Comparison of ENCODE assay signal across 25 mouse cellular contexts in the genomic region with DNA sequence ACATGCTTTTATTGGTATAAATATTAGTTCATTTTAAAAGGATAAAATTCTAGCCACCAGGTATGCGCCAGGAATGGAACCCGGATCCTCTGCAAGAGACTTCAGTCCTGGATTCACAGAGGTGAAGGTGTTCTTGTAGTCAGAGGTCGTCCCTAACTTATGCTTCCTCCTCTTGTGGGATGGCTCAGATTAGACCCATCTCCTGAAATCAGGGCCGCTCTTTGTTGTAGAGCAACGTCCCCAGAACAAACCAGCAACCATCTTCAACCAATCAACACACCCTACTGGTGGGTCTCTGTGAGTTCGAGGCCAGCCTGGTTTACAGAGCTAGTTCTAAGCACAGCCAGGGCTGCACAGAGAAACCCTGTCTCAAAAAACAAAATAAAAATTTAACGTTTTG. TPM values are rescaled to one million over a fixed set of nuclear protein-coding genes. Genes with fewer than 3 reads are reported as not detected.
DNase-seq lines count a peak whose midpoint lies in the region; ATAC-seq and TF ChIP-seq lines count a peak whose summit lies in the region.
"Had no signal": no experiment of that assay in that cellular context is flagged by ENCODE, and none has a peak within 500 bp of the region (broad histone marks: within the 10 kb centered on the region; RNA-seq: fewer than 3 reads in every experiment).

No protein-coding gene starts in this region.

- H3K4me2 ChIP-seq in hindbrain, embryonic 14.5 days (replicated peaks) = no peak overlapping the region
- H3K4me2 ChIP-seq in intestine, postnatal 0 days (replicated peaks; ENCODE audit: low read depth) = no peak overlapping the region

- H3K36me3 ChIP-seq in ES-Bruce4 (ENCODE audit: control insufficient read depth, insufficient read depth, low read length, poor library complexity, severe bottlenecking) = no peaks in the 10 kb centered on the region
- no peaks in the 10 kb centered on the region for H3K36me3 ChIP-seq in hindbrain, embryonic 14.5 days (replicated peaks; ENCODE audit: control insufficient read depth, insufficient read depth)
- no peaks in the 10 kb centered on the region for H3K36me3 ChIP-seq in intestine, postnatal 0 days (ENCODE audit: control insufficient read depth, insufficient read depth)
- H3K36me3 ChIP-seq: G1E had no signal

- TF ChIP-seq POLR2A in ES-Bruce4 (IDR thresholded peaks at IDR 0.05; ENCODE audit: insufficient read depth, low read length) = no peak

- H3K9ac ChIP-seq in ES-Bruce4 (ENCODE audit: low read depth, poor library complexity, severe bottlenecking) = no peak overlapping the region
- H3K9ac ChIP-seq in hindbrain, embryonic 14.5 days = no peak overlapping the region
- H3K9ac ChIP-seq in intestine, postnatal 0 days (ENCODE audit: low read depth, low read length) = no peak overlapping the region

- WGBS in hindbrain, embryonic 14.5 days = 91% methylated on average over 7 of the region's 7 CpGs
- 86% methylated on average over 7 of the region's 7 CpGs for WGBS in intestine, postnatal 0 days

- no peaks in the 10 kb centered on the region for H3K27me3 ChIP-seq in ES-Bruce4 (ENCODE audit: control insufficient read depth, insufficient read depth, low read length, poor library complexity, severe bottlenecking)
- H3K27me3 ChIP-seq in hindbrain, embryonic 14.5 days (ENCODE audit: control insufficient read depth, insufficient read depth, low read length) = no peaks in the 10 kb centered on the region
- no peaks in the 10 kb centered on the region for H3K27me3 ChIP-seq in intestine, postnatal 0 days (replicated peaks; ENCODE audit: control insufficient read depth, insufficient read depth, low read length)
- H3K27me3 ChIP-seq: Patski had no signal

- no peaks in the 10 kb centered on the region; the same call in 1 of the 2 replicates for H3K9me3 ChIP-seq in ES-Bruce4 (replicated peaks; ENCODE audit: control insufficient read depth, insufficient read depth, low read length, poor library complexity, severe bottlenecking)
- H3K9me3 ChIP-seq in hindbrain, embryonic 14.5 days (ENCODE audit: control insufficient read depth, low read length) = no peaks in the 10 kb centered on the region
- no peaks in the 10 kb centered on the region for H3K9me3 ChIP-seq in intestine, postnatal 0 days (ENCODE audit: control insufficient read depth)
- H3K9me3 ChIP-seq: G1E had no signal

- no peak for ATAC-seq in hindbrain, embryonic 14.5 days (ENCODE audit: low FRiP score)
- no peak for ATAC-seq in intestine, postnatal 0 days
- ATAC-seq: activated CD4-positive, CD25-positive, alpha-beta regulatory T cell, adult 4 months; CD4-positive, CD25-positive, alpha-beta regulatory T cell, adult 4 months; Patski had no signal

- peak overlapping the region; percentile 63; the same call in 1 of the 2 replicates for H3K27ac ChIP-seq in ES-Bruce4 (ENCODE audit: insufficient read depth, low read length)
- no peak overlapping the region for H3K27ac ChIP-seq in hindbrain, embryonic 14.5 days
- no peak overlapping the region for H3K27ac ChIP-seq in intestine, postnatal 0 days (ENCODE audit: low read depth, low read length)

- no peak overlapping the region for H3K4me3 ChIP-seq in ES-Bruce4 (ENCODE audit: low read depth, low read length)
- H3K4me3 ChIP-seq in hindbrain, embryonic 14.5 days (replicated peaks; ENCODE audit: low read length) = no peak overlapping the region
- no peak overlapping the region for H3K4me3 ChIP-seq in intestine, postnatal 0 days (ENCODE audit: low read depth, low read length)

- peaks cover 7% of the 10 kb centered on the region for H3K4me1 ChIP-seq in ES-Bruce4 (ENCODE audit: control insufficient read depth, insufficient read depth, low read length)
- H3K4me1 ChIP-seq in hindbrain, embryonic 14.5 days (replicated peaks; ENCODE audit: control insufficient read depth, insufficient read depth, low read length) = no peaks in the 10 kb centered on the region
- no peaks in the 10 kb centered on the region for H3K4me1 ChIP-seq in intestine, postnatal 0 days (replicated peaks; ENCODE audit: control insufficient read depth, insufficient read depth, low read length)

- TF ChIP-seq CTCF in ES-Bruce4 (IDR thresholded peaks at IDR 0.05; ENCODE audit: low read depth, low read length) = no peak
- TF ChIP-seq CTCF in intestine, postnatal 0 days (IDR thresholded peaks at IDR 0.05; ENCODE audit: low read depth) = no peak

- DNase-seq in ES-CJ7 (ENCODE audit: low read depth, low spot score) = peak; percentile 70
- peak; percentile 66 for DNase-seq in ZHBTc4 (ENCODE audit: low read depth, low spot score)
- DNase-seq in hindbrain, embryonic 14.5 days (ENCODE audit: low spot score) = no peak
- no peak for DNase-seq in kidney, postnatal 10 days
- DNase-seq: adrenal gland, adult 2 months; adrenal gland, adult 8-10 months; adrenal gland, postnatal 10 days; adrenal gland, postnatal 14 days; adrenal gland, postnatal 25 days; adrenal gland, postnatal 36 days; B cell, adult 2 months; cerebellum, adult 11 months; cerebellum, adult 11-12 months; cerebellum, adult 18-20 months; cerebellum, adult 2 months; cerebellum, adult 8-10 months; cerebellum, adult 9-10 months had no signal

- TF ChIP-seq EP300 in ES-Bruce4 (IDR thresholded peaks at IDR 0.05; ENCODE audit: insufficient read depth, low read depth, low read length) = no peak

RNA-seq across cellular contexts. Expression of a gene that starts 6.9 kb away (rescaled TPM):
- polyA plus RNA-seq in ES-Bruce4 (2011; ENCODE audit: insufficient read depth, insufficient read length, low read depth, missing spikeins) = not detected in 2 replicates
- polyA plus RNA-seq in hindbrain, embryonic 14.5 days (2014; fragmentation: Nextera tagmentation; extraction: Ambion mirVana) = not detected in 2 replicates
- 0.99 and 1.0 TPM in 2 replicates for polyA plus RNA-seq in intestine, postnatal 0 days (2015; fragmentation: Nextera tagmentation; extraction: Ambion mirVana)
- polyA plus RNA-seq: activated CD4-positive, CD25-positive, alpha-beta regulatory T cell, adult 4 months; adrenal gland, adult 2 months; C2C12; CD4-positive, CD25-positive, alpha-beta regulatory T cell, adult 4 months; cerebellum, adult 2 months; G1E; Patski had no signal

RNA-seq across cellular contexts. Expression of a gene that starts 27.2 kb away (rescaled TPM):
- 0.46 TPM in 1 of 2 replicates, not detected in the other for polyA plus RNA-seq in ES-Bruce4 (2011; ENCODE audit: insufficient read depth, insufficient read length, low read depth, missing spikeins)
- polyA plus RNA-seq in hindbrain, embryonic 14.5 days (2014; fragmentation: Nextera tagmentation; extraction: Ambion mirVana) = not detected in 2 replicates
- polyA plus RNA-seq in intestine, postnatal 0 days (2015; fragmentation: Nextera tagmentation; extraction: Ambion mirVana) = not detected in 2 replicates
- polyA plus RNA-seq: activated CD4-positive, CD25-positive, alpha-beta regulatory T cell, adult 4 months; adrenal gland, adult 2 months; brain, embryonic 14.5 days; C2C12; CD4-positive, CD25-positive, alpha-beta regulatory T cell, adult 4 months; cerebellum, adult 2 months; G1E; Patski had no signal

RNA-seq across cellular contexts. Expression of a gene that starts 32.0 kb away (rescaled TPM):
- polyA plus RNA-seq in ES-Bruce4 (2011; ENCODE audit: insufficient read depth, insufficient read length, low read depth, missing spikeins) = not detected in 2 replicates
- not detected in 2 replicates for polyA plus RNA-seq in hindbrain, embryonic 14.5 days (2014; fragmentation: Nextera tagmentation; extraction: Ambion mirVana)
- polyA plus RNA-seq in intestine, postnatal 0 days (2015; fragmentation: Nextera tagmentation; extraction: Ambion mirVana) = not detected in 2 replicates
- polyA plus RNA-seq: activated CD4-positive, CD25-positive, alpha-beta regulatory T cell, adult 4 months; adrenal gland, adult 2 months; brain, embryonic 14.5 days; C2C12; CD4-positive, CD25-positive, alpha-beta regulatory T cell, adult 4 months; cerebellum, adult 2 months; G1E; Patski had no signal

RNA-seq across cellular contexts. Expression of a gene that starts 42.5 kb away (rescaled TPM):
- polyA plus RNA-seq in ES-Bruce4 (2011; ENCODE audit: insufficient read depth, insufficient read length, low read depth, missing spikeins) = 0.33 TPM in 1 of 2 replicates, not detected in the other
- polyA plus RNA-seq in hindbrain, embryonic 14.5 days (2014; fragmentation: Nextera tagmentation; extraction: Ambion mirVana) = 0.22 and 0.25 TPM in 2 replicates
- polyA plus RNA-seq in intestine, postnatal 0 days (2015; fragmentation: Nextera tagmentation; extraction: Ambion mirVana) = 0.22 and 0.40 TPM in 2 replicates
- polyA plus RNA-seq: activated CD4-positive, CD25-positive, alpha-beta regulatory T cell, adult 4 months; CD4-positive, CD25-positive, alpha-beta regulatory T cell, adult 4 months; G1E had no signal

RNA-seq across cellular contexts. Expression of a gene that starts 49.0 kb away (rescaled TPM):
- polyA plus RNA-seq in ES-Bruce4 (2011; ENCODE audit: insufficient read depth, insufficient read length, low read depth, missing spikeins) = 1.3 and 2.5 TPM in 2 replicates
- polyA plus RNA-seq in hindbrain, embryonic 14.5 days (2014; fragmentation: Nextera tagmentation; extraction: Ambion mirVana) = 0.09 TPM in 1 of 2 replicates, not detected in the other
- polyA plus RNA-seq in intestine, postnatal 0 days (2015; fragmentation: Nextera tagmentation; extraction: Ambion mirVana) = 2.8 and 16.7 TPM in 2 replicates
- polyA plus RNA-seq: adrenal gland, adult 2 months; cerebellum, adult 2 months; G1E; Patski had no signal

Comparison
In these comparisons a context has a peak if more than half of its experiments do, and no peak if none do; other contexts are left out.
1. DNase-seq: peak in ES-CJ7 (single experiment) and ZHBTc4 (single experiment); none in hindbrain, embryonic 14.5 days (single experiment) and kidney, postnatal 10 days (single experiment).